In the genomic region with DNA sequence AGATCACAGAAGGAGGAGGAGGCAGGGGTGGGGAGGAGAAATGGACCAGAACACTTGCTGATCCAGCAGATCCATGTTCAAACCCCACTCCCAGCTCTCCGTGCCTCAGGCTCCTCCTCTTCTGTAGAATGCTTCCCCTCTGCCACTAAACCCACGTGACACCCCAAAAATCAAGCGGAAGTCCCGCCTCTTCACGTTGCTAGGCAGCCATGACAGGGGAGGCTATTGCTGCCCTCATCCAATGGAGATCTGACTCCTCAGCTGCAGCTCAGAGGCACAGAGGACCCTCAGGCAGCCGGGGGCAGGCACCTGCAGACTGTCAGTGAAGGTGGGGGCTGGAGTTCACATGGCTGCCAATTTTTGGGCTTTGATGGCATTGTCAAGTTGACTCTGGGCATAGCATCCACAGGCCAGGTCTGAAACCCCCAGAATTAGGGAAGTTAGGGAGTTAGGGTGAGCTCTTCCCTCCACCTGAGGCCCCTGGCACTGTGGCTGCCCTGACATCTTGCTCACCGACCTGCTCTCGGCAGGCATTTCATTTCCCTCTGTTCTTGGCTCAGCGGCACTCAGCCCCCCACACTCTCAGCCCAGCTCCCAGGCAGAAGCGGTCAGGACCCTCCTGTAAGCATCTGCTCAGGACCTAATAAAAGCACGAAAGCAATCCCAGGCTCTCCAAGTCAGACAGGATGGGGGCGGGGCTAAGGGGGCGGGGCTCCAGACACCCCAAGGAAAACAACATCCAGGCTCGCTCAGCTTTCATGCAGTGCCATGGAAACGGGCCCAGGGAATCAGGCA, we compare ENCODE assay signal across 9 mouse cellular contexts. TPM values are rescaled to one million over a fixed set of nuclear protein-coding genes. Genes with fewer than 3 reads are reported as not detected.
A peak's percentile ranks its signal among the peaks of the same experiment; 100 is the strongest.
DNase-seq lines count a peak whose midpoint lies in the region; ATAC-seq and TF ChIP-seq lines count a peak whose summit lies in the region.
"Had no signal": no experiment of that assay in that cellular context is flagged by ENCODE, and none has a peak within 500 bp of the region (broad histone marks: within the 10 kb centered on the region; RNA-seq: fewer than 3 reads in every experiment).

No protein-coding gene starts in this region.

- H3K79me2 ChIP-seq in liver, adult 2 months (ENCODE audit: control insufficient read depth, insufficient read depth, low read length), result no peaks in the 10 kb centered on the region
- H3K79me2 ChIP-seq in myocyte (ENCODE audit: control insufficient read depth, insufficient read depth), result no peaks in the 10 kb centered on the region

- no peak for TF ChIP-seq POLR2A in liver, adult 2 months (IDR thresholded peaks at IDR 0.05; ENCODE audit: extremely low read depth, insufficient read depth, low read length)
- TF ChIP-seq POLR2A in myocyte (IDR thresholded peaks at IDR 0.05; ENCODE audit: insufficient read length, low read depth), result no peak

- no peaks in the 10 kb centered on the region for H3K36me3 ChIP-seq in liver, adult 2 months (ENCODE audit: control insufficient read depth, insufficient read depth, low read length)
- H3K36me3 ChIP-seq in myocyte (ENCODE audit: control insufficient read depth, insufficient read depth), result no peaks in the 10 kb centered on the region
- H3K36me3 ChIP-seq in stomach, embryonic 14.5 days (ENCODE audit: control insufficient read depth, insufficient read depth, low read length), result no peaks in the 10 kb centered on the region

- WGBS in liver, adult 2 months, result 28% methylated on average over 15 of the region's 15 CpGs
- WGBS in stomach, embryonic 14.5 days, result 8% methylated on average over 15 of the region's 15 CpGs

- peak overlapping the region; percentile 55 for H3K4me2 ChIP-seq in myocyte (ENCODE audit: low read depth)
- H3K4me2 ChIP-seq in stomach, embryonic 14.5 days (replicated peaks; ENCODE audit: low read depth, low read length), result peak overlapping the region; percentile 30

- 0 out of 2 replicates have a peak overlapping the region, but pooled peaks have one; percentile 22 for H3K4me3 ChIP-seq in liver, adult 2 months (ENCODE audit: insufficient read depth, low read depth, low read length)
- no peak overlapping the region for H3K4me3 ChIP-seq in myocyte
- H3K4me3 ChIP-seq in stomach, embryonic 14.5 days (ENCODE audit: low read depth, low read length), result no peak overlapping the region

- H3K27ac ChIP-seq in liver, adult 2 months (replicated peaks; ENCODE audit: insufficient read depth, low read depth, low read length), result no peak overlapping the region
- peak overlapping the region; percentile 66; the same call in 1 of the 2 replicates for H3K27ac ChIP-seq in stomach, embryonic 14.5 days (ENCODE audit: low read length)

- H3K4me1 ChIP-seq in liver, adult 2 months (ENCODE audit: control insufficient read depth, insufficient read depth, low read length), result no peaks in the 10 kb centered on the region; the same call in 1 of the 2 replicates
- peaks cover 11% of the 10 kb centered on the region for H3K4me1 ChIP-seq in stomach, embryonic 14.5 days (ENCODE audit: control insufficient read depth, insufficient read depth, low read length)

- no peak overlapping the region for H3ac ChIP-seq in myocyte (ENCODE audit: control insufficient read depth, insufficient read length)

- H3K27me3 ChIP-seq in liver, adult 2 months (ENCODE audit: control insufficient read depth, insufficient read depth, low read length), result no peaks in the 10 kb centered on the region
- no peaks in the 10 kb centered on the region for H3K27me3 ChIP-seq in myocyte (ENCODE audit: control insufficient read depth, insufficient read depth, insufficient read length)
- no peaks in the 10 kb centered on the region for H3K27me3 ChIP-seq in stomach, embryonic 14.5 days (ENCODE audit: control insufficient read depth, insufficient read depth, low read length)
- H3K27me3 ChIP-seq: Patski had no signal

- 0 out of 2 replicates have a peak overlapping the region, but pooled peaks have one; percentile 5 for H3K9ac ChIP-seq in liver, adult 2 months (ENCODE audit: low read depth, low read length)
- H3K9ac ChIP-seq in stomach, embryonic 14.5 days (replicated peaks; ENCODE audit: low read depth, low read length), result no peak overlapping the region

- ATAC-seq in stomach, embryonic 14.5 days (ENCODE audit: insufficient number of reproducible peaks, insufficient read depth, low FRiP score, low read depth), result peak; percentile 57; the same call in 1 of the 2 replicates
- ATAC-seq: Patski had no signal

- no peaks in the 10 kb centered on the region for H3K9me3 ChIP-seq in stomach, embryonic 14.5 days (ENCODE audit: control insufficient read depth, low read depth, low read length)

- no peak for TF ChIP-seq CTCF in liver, adult 2 months (IDR thresholded peaks at IDR 0.05; ENCODE audit: low read depth, low read length)

- peak; percentile 74 for DNase-seq in adrenal gland, postnatal 14 days
- DNase-seq in adrenal gland, postnatal 4 days (ENCODE audit: low spot score in 2 of 2), result no peak
- peak; percentile 72 for DNase-seq in brain, embryonic 18.5 days (ENCODE audit: low read depth, low spot score)
- peak; percentile 58 to 72 for DNase-seq in heart, adult 9 months (ENCODE audit: low spot score in 2 of 2)
- peak; percentile 68 for DNase-seq in kidney, adult 9 months
- no peak for DNase-seq in liver, adult 2 months (ENCODE audit: extremely low read depth, low read depth, low spot score)

TF ChIP-seq in myocyte, 11 proteins besides CTCF, POLR2A, EP300 and RAD21:
- no peak for TF ChIP-seq TCF3 (IDR thresholded peaks at IDR 0.05; ENCODE audit: insufficient read length, low read depth)
- TF ChIP-seq CEBPB (IDR thresholded peaks at IDR 0.05; ENCODE audit: insufficient read depth, poor library complexity, severe bottlenecking), result no peak
- peak; percentile 48 for TF ChIP-seq USF1 (IDR thresholded peaks at IDR 0.05; ENCODE audit: low read depth)
- TF ChIP-seq MYOD1 (IDR thresholded peaks at IDR 0.05; ENCODE audit: control insufficient read depth in 1 of 3, insufficient read length in 2 of 3, low read depth in 2 of 3), result no peak
- TF ChIP-seq TCF12 (IDR thresholded peaks at IDR 0.05; ENCODE audit: insufficient read depth, poor library complexity, severe bottlenecking), result no peak
- no peak for TF ChIP-seq E2F4 (IDR thresholded peaks at IDR 0.05; ENCODE audit: insufficient read depth)
- no peak for TF ChIP-seq MAX (IDR thresholded peaks at IDR 0.05; ENCODE audit: low read depth)
TF ChIP-seq in myocyte: peak in this region for 1.

RNA-seq across cellular contexts. Expression of a gene that starts 20.2 kb away (rescaled TPM):
- 9.1 and 10.8 TPM in 2 replicates for total RNA-seq in adrenal gland, postnatal 14 days (2021)
- 10 to 100 TPM; 16.7 to 17.3 TPM for total RNA-seq in adrenal gland, postnatal 4 days (2021)
- total RNA-seq in liver, adult 2 months (2014; rRNA removed), result 7.0 and 8.9 TPM in 2 replicates
- polyA plus RNA-seq in liver, adult 2 months (2012; rRNA removed), result 6.9 and 7.3 TPM in 2 replicates
- 9.6 TPM for polyA plus RNA-seq in myocyte (2012; fragmentation: generic; extraction: Trizol)
- polyA plus RNA-seq in stomach, embryonic 14.5 days (2014; fragmentation: Nextera tagmentation; extraction: Ambion mirVana), result 10.4 and 11.7 TPM in 2 replicates

RNA-seq across cellular contexts. Expression of a gene that starts 42.0 kb away (rescaled TPM):
- 56.9 and 79.0 TPM in 2 replicates for total RNA-seq in adrenal gland, postnatal 14 days (2021)
- total RNA-seq in adrenal gland, postnatal 4 days (2021), result 100 to 1,000 TPM in 1 of 2 experiments, 10 to 100 TPM in 1; 95.9 to 114 TPM
- total RNA-seq in liver, adult 2 months (2014; rRNA removed), result 12.4 and 18.6 TPM in 2 replicates
- 26.7 and 40.3 TPM in 2 replicates for polyA plus RNA-seq in liver, adult 2 months (2012; rRNA removed)
- polyA plus RNA-seq in myocyte (2012; fragmentation: generic; extraction: Trizol), result 144 TPM
- 340 and 436 TPM in 2 replicates for polyA plus RNA-seq in stomach, embryonic 14.5 days (2014; fragmentation: Nextera tagmentation; extraction: Ambion mirVana)

Comparison
In these comparisons a context has a peak if more than half of its experiments do, and no peak if none do; other contexts are left out.
1. DNase-seq: peak in adrenal gland, postnatal 14 days (single experiment), brain, embryonic 18.5 days (single experiment), heart, adult 9 months (2 of 2) and kidney, adult 9 months (single experiment); none in adrenal gland, postnatal 4 days (0 of 2) and liver, adult 2 months (single experiment).